Mouse (Mus musculus) heart, adult 18-20 months (tissue): ENCODE results near the gene Il20rb. TPM values are rescaled to one million over a fixed set of nuclear protein-coding genes. Genes with fewer than 3 reads are reported as not detected.

Experiments
- DNase-seq, 2 experiments: peaks; one replicate each; pipeline ENCODE4 v3.0.0; 2021 to 2022; ENCODE audit warnings: mixed read lengths in 1 of 2
- total RNA-seq, 2 experiments: library from RNA; stranded (reverse); gene quantifications; 2 replicates each; pipeline ENCODE4 v1.2.3; 2021

Gene Il20rb
- total RNA-seq, 2 experiments from 2014 or later: 0.47 to 1.2 TPM

- no peak for DNase-seq
Measured at GRCm38 (mm10) chr9:100430911-100431310, 55.7 kb downstream of the Il20rb start.

- no peak for DNase-seq
Measured at GRCm38 (mm10) chr9:100419644-100420043, 66.9 kb downstream of the Il20rb start.

DNA sequence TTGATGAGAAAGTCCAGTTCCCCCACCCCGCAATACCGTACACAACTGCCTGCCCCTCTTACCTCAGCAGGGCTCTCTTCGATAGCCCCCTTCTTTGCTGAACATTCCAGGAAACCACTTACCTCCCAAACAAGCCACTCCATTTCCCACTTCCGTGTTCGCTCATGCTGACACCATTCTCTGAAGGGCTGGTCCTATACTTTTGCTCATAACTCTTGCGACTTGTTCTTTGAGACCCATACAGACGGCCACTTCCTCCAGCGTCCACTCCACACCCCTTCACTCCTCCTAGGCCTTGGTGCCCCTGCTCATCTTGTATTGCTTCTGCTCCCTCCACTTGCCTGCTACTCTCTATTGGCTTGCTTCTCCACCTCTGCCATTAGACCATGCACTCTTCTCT lies 67.5 kb downstream of the Il20rb start:
- no peak for DNase-seq

GRCm38 (mm10) chr9:100416756-100417155 lies 69.8 kb downstream of the Il20rb start:
- DNase-seq: no peak

DNA sequence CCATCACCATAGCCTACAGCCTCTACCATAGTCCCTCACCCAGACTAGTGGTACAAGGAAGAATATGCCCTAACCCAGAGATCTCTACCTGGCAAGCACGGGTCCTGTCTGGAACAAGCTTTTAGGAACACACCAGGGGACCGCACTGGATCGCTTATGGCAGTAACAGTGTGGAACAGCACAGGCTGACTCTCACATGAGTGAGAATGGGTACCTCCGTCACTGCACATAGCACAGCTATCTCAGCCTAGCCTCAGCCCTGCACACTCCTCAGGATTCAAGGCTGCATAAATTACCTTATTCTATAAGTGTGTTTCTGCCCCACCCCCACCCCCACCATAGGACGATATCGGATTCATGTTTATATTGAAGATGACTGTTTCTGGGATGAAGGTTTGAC lies 70.3 kb downstream of the Il20rb start:
- no peak for DNase-seq

- DNase-seq: peak in 1 of 2 experiments; percentile 23
Measured at GRCm38 (mm10) chr9:100415328-100415979, 71.1 kb downstream of the Il20rb start.

Other genes starting within 250 kb of the Il20rb start
- 10 to 100 TPM; 37.0 to 45.2 TPM for gene Nck1, start 59.3 kb upstream of the Il20rb start, total RNA-seq
- 1 to 10 TPM; 3.2 to 4.3 TPM for gene Slc35g2, start 84.3 kb upstream of the Il20rb start, total RNA-seq
- gene Stag1, start 111.0 kb upstream of the Il20rb start, total RNA-seq: 10 to 100 TPM; 28.4 to 29.5 TPM